In genomic region chr12:55199799-55200198, GRCm38 (mm10) we compare ENCODE assay signal across 8 mouse cellular contexts. TPM values are rescaled to one million over a fixed set of nuclear protein-coding genes. Genes with fewer than 3 reads are reported as not detected.
A peak's percentile ranks its signal among the peaks of the same experiment; 100 is the strongest.
DNase-seq lines count a peak whose midpoint lies in the region; ATAC-seq and TF ChIP-seq lines count a peak whose summit lies in the region.
"Not testable (repeated sequence)": the region's sequence is repeated elsewhere in the genome, so short reads cannot be mapped to it uniquely, and the experiment has no call there.

No protein-coding gene starts in this region.

- DNase-seq in kidney, postnatal 0 days (ENCODE audit: low spot score): not testable (repeated sequence)

- H3K4me2 ChIP-seq in heart, embryonic 12.5 days; hindbrain, embryonic 15.5 days; kidney, postnatal 0 days (ENCODE audit: low read length); liver, embryonic 16.5 days (ENCODE audit: low read depth, low read length); midbrain, embryonic 13.5 days (replicated peaks): not testable (repeated sequence)

- H3K9ac ChIP-seq in heart, embryonic 12.5 days; hindbrain, embryonic 15.5 days; kidney, postnatal 0 days (ENCODE audit: low read depth, low read length); liver, embryonic 16.5 days (ENCODE audit: low read depth, low read length); midbrain, embryonic 13.5 days (replicated peaks): not testable (repeated sequence)

- ATAC-seq in CD4-positive, CD25-positive, alpha-beta regulatory T cell, adult 4 months: peak; percentile 78
- peak; percentile 87 for ATAC-seq in erythroid progenitor cell, adult 5-6 weeks (replicated peaks; ENCODE audit: low FRiP score, poor library complexity, severe bottlenecking)
- ATAC-seq in heart, embryonic 12.5 days (ENCODE audit: insufficient number of reproducible peaks, low FRiP score): peak; percentile 58
- peak; percentile 52 for ATAC-seq in hindbrain, embryonic 15.5 days (ENCODE audit: low FRiP score, low read depth)
- ATAC-seq in kidney, postnatal 0 days (replicated peaks; ENCODE audit: low FRiP score, low read depth): peak; percentile 34
- ATAC-seq in liver, embryonic 16.5 days (ENCODE audit: low read depth): peak; percentile 73
- peak; percentile 68 for ATAC-seq in midbrain, embryonic 13.5 days
- peak; percentile 18; the same call in 1 of the 2 replicates for ATAC-seq in neutrophil, adult 5-6 weeks (ENCODE audit: extremely low read depth, insufficient number of reproducible peaks, low FRiP score, poor library complexity, severe bottlenecking)

- H3K27ac ChIP-seq in heart, embryonic 12.5 days (ENCODE audit: poor library complexity, severe bottlenecking); hindbrain, embryonic 15.5 days (replicated peaks); kidney, postnatal 0 days; liver, embryonic 16.5 days (ENCODE audit: low read length); midbrain, embryonic 13.5 days: not testable (repeated sequence)

- no CpG with 5 or more reads among the region's 18 CpGs for WGBS in heart, embryonic 12.5 days
- no CpG with 5 or more reads among the region's 18 CpGs for WGBS in hindbrain, embryonic 15.5 days
- no CpG with 5 or more reads among the region's 18 CpGs for WGBS in kidney, postnatal 0 days
- no CpG with 5 or more reads among the region's 18 CpGs for WGBS in liver, embryonic 16.5 days (ENCODE audit: insufficient replicate concordance)
- WGBS in midbrain, embryonic 13.5 days: no CpG with 5 or more reads among the region's 18 CpGs

- not testable (repeated sequence) for H3K4me1 ChIP-seq in heart, embryonic 12.5 days (replicated peaks); hindbrain, embryonic 15.5 days (replicated peaks); kidney, postnatal 0 days (replicated peaks; ENCODE audit: insufficient read depth, low read length); liver, embryonic 16.5 days (ENCODE audit: control insufficient read depth, low read depth, low read length); midbrain, embryonic 13.5 days (replicated peaks)

- TF ChIP-seq CTCF in kidney, postnatal 0 days (IDR thresholded peaks at IDR 0.05; ENCODE audit: low read depth): not testable (repeated sequence)

- not testable (repeated sequence) for H3K9me3 ChIP-seq in heart, embryonic 12.5 days (replicated peaks); hindbrain, embryonic 15.5 days; kidney, postnatal 0 days (replicated peaks; ENCODE audit: low read length); liver, embryonic 16.5 days (replicated peaks; ENCODE audit: control insufficient read depth, low read length); midbrain, embryonic 13.5 days

- H3K27me3 ChIP-seq in heart, embryonic 12.5 days (replicated peaks); hindbrain, embryonic 15.5 days; kidney, postnatal 0 days (ENCODE audit: insufficient read depth, low read length); liver, embryonic 16.5 days (ENCODE audit: control insufficient read depth, insufficient read depth, low read depth, low read length); midbrain, embryonic 13.5 days: not testable (repeated sequence)

- H3K36me3 ChIP-seq in heart, embryonic 12.5 days; hindbrain, embryonic 15.5 days; kidney, postnatal 0 days (ENCODE audit: insufficient read depth, low read length); liver, embryonic 16.5 days (ENCODE audit: control insufficient read depth, insufficient read depth); midbrain, embryonic 13.5 days: not testable (repeated sequence)

- not testable (repeated sequence) for H3K4me3 ChIP-seq in heart, embryonic 12.5 days; hindbrain, embryonic 15.5 days; kidney, postnatal 0 days (replicated peaks; ENCODE audit: low read depth, low read length); liver, embryonic 16.5 days (ENCODE audit: low read depth, low read length); midbrain, embryonic 13.5 days (replicated peaks)

RNA-seq across cellular contexts. Expression of gene 1700047I17Rik2, which starts 0.4 kb away (rescaled TPM):
- polyA plus RNA-seq in CD4-positive, CD25-positive, alpha-beta regulatory T cell, adult 4 months (2017; shearing (Covaris generic)): 1 to 10 TPM in 1 of 2 experiments, not detected in 1; 6.5 TPM
- 26.4 TPM in 1 of 2 replicates, not detected in the other for total RNA-seq in erythroid progenitor cell, adult 5-6 weeks (2015; ENCODE audit: low replicate concordance)
- not detected in 2 replicates for total RNA-seq in erythroid progenitor cell, adult 5-6 weeks (2017; ENCODE audit: low replicate concordance)
- 0.54 TPM in 1 of 2 replicates, not detected in the other for polyA plus RNA-seq in heart, embryonic 12.5 days (2016; fragmentation: Nextera tagmentation; extraction: Ambion mirVana)
- polyA plus RNA-seq in hindbrain, embryonic 15.5 days (2015; fragmentation: Nextera tagmentation; extraction: Ambion mirVana): not detected in 2 replicates
- polyA plus RNA-seq in kidney, postnatal 0 days (2015; fragmentation: Nextera tagmentation; extraction: Ambion mirVana): 0.08 TPM in 1 of 2 replicates, not detected in the other
- 0.71 TPM in 1 of 2 replicates, not detected in the other for polyA plus RNA-seq in liver, embryonic 16.5 days (2015; fragmentation: Nextera tagmentation; extraction: Ambion mirVana)
- polyA plus RNA-seq in midbrain, embryonic 13.5 days (2015; fragmentation: Nextera tagmentation; extraction: Ambion mirVana): 0.35 TPM in 1 of 2 replicates, not detected in the other
- 7.7 and 15.5 TPM in 2 replicates for total RNA-seq in neutrophil, adult 5-6 weeks (2017)

RNA-seq across cellular contexts. Expression of gene Srp54c, which starts 30.2 kb away (rescaled TPM):
- polyA plus RNA-seq in CD4-positive, CD25-positive, alpha-beta regulatory T cell, adult 4 months (2017; shearing (Covaris generic)): 10 to 100 TPM; 41.9 to 52.0 TPM
- 14.4 and 25.6 TPM in 2 replicates for total RNA-seq in erythroid progenitor cell, adult 5-6 weeks (2015; ENCODE audit: low replicate concordance)
- total RNA-seq in erythroid progenitor cell, adult 5-6 weeks (2017; ENCODE audit: low replicate concordance): 28.4 and 30.2 TPM in 2 replicates
- 58.5 and 65.2 TPM in 2 replicates for polyA plus RNA-seq in heart, embryonic 12.5 days (2016; fragmentation: Nextera tagmentation; extraction: Ambion mirVana)
- polyA plus RNA-seq in hindbrain, embryonic 15.5 days (2015; fragmentation: Nextera tagmentation; extraction: Ambion mirVana): 70.6 and 74.6 TPM in 2 replicates
- polyA plus RNA-seq in kidney, postnatal 0 days (2015; fragmentation: Nextera tagmentation; extraction: Ambion mirVana): 70.8 and 77.8 TPM in 2 replicates
- polyA plus RNA-seq in liver, embryonic 16.5 days (2015; fragmentation: Nextera tagmentation; extraction: Ambion mirVana): 30.2 and 31.5 TPM in 2 replicates
- polyA plus RNA-seq in midbrain, embryonic 13.5 days (2015; fragmentation: Nextera tagmentation; extraction: Ambion mirVana): 70.8 and 82.3 TPM in 2 replicates
- 74.8 and 79.0 TPM in 2 replicates for total RNA-seq in neutrophil, adult 5-6 weeks (2017)

RNA-seq across cellular contexts. Expression of gene Srp54b, which starts 44.9 kb away (rescaled TPM):
- polyA plus RNA-seq in CD4-positive, CD25-positive, alpha-beta regulatory T cell, adult 4 months (2017; shearing (Covaris generic)): 10 to 100 TPM; 39.0 to 40.9 TPM
- total RNA-seq in erythroid progenitor cell, adult 5-6 weeks (2015; ENCODE audit: low replicate concordance): 6.8 and 10.5 TPM in 2 replicates
- 8.5 and 38.5 TPM in 2 replicates for total RNA-seq in erythroid progenitor cell, adult 5-6 weeks (2017; ENCODE audit: low replicate concordance)
- polyA plus RNA-seq in heart, embryonic 12.5 days (2016; fragmentation: Nextera tagmentation; extraction: Ambion mirVana): 48.5 and 51.2 TPM in 2 replicates
- 57.4 and 61.3 TPM in 2 replicates for polyA plus RNA-seq in hindbrain, embryonic 15.5 days (2015; fragmentation: Nextera tagmentation; extraction: Ambion mirVana)
- polyA plus RNA-seq in kidney, postnatal 0 days (2015; fragmentation: Nextera tagmentation; extraction: Ambion mirVana): 50.0 and 54.3 TPM in 2 replicates
- polyA plus RNA-seq in liver, embryonic 16.5 days (2015; fragmentation: Nextera tagmentation; extraction: Ambion mirVana): 24.7 and 25.2 TPM in 2 replicates
- polyA plus RNA-seq in midbrain, embryonic 13.5 days (2015; fragmentation: Nextera tagmentation; extraction: Ambion mirVana): 63.1 and 67.1 TPM in 2 replicates
- 58.5 and 70.8 TPM in 2 replicates for total RNA-seq in neutrophil, adult 5-6 weeks (2017)

Comparison
In these comparisons a context has a peak if more than half of its experiments do, and no peak if none do; other contexts are left out.
1. ATAC-seq: peak in every context shown above with its lines; median percentile 87 in erythroid progenitor cell, adult 5-6 weeks; 78 in CD4-positive, CD25-positive, alpha-beta regulatory T cell, adult 4 months; 73 in liver, embryonic 16.5 days; 68 in midbrain, embryonic 13.5 days; 58 in heart, embryonic 12.5 days; 52 in hindbrain, embryonic 15.5 days; 34 in kidney, postnatal 0 days; 18 in neutrophil, adult 5-6 weeks.